Comparison of ENCODE assay signal across 8 mouse cellular contexts in genomic region chr11:75212876-75213275, GRCm38 (mm10). TPM values are rescaled to one million over a fixed set of nuclear protein-coding genes. Genes with fewer than 3 reads are reported as not detected.
DNase-seq lines count a peak whose midpoint lies in the region; ATAC-seq lines count a peak whose summit lies in the region.

No protein-coding gene starts in this region.

- H3K4me3 ChIP-seq in kidney, embryonic 14.5 days (ENCODE audit: low read length), result no peak overlapping the region
- H3K4me3 ChIP-seq in midbrain, embryonic 16.5 days (ENCODE audit: low read depth, low read length), result no peak overlapping the region
- no peak overlapping the region for H3K4me3 ChIP-seq in forebrain, embryonic 11.5 days (ENCODE audit: low read depth, low read length)

- H3K9ac ChIP-seq in kidney, embryonic 14.5 days (ENCODE audit: low read depth, low read length), result no peak overlapping the region
- no peak overlapping the region for H3K9ac ChIP-seq in midbrain, embryonic 16.5 days (ENCODE audit: low read depth, low read length)
- H3K9ac ChIP-seq in forebrain, embryonic 11.5 days (ENCODE audit: low read length), result no peak overlapping the region

- no peak overlapping the region for H3K4me2 ChIP-seq in kidney, embryonic 14.5 days (replicated peaks; ENCODE audit: low read depth, low read length)
- H3K4me2 ChIP-seq in midbrain, embryonic 16.5 days (ENCODE audit: low read length), result no peak overlapping the region
- H3K4me2 ChIP-seq in forebrain, embryonic 11.5 days (ENCODE audit: low read depth, low read length, severe bottlenecking), result no peak overlapping the region

- intact Hi-C loops in left cerebral cortex, postnatal 36 days (cut with DNase I), result no loop called here

- H3K36me3 ChIP-seq in kidney, embryonic 14.5 days (ENCODE audit: control insufficient read depth, insufficient read depth, low read length), result no peaks in the 10 kb centered on the region
- no peaks in the 10 kb centered on the region for H3K36me3 ChIP-seq in midbrain, embryonic 16.5 days (ENCODE audit: control insufficient read depth, insufficient read depth, low read length)
- no peaks in the 10 kb centered on the region for H3K36me3 ChIP-seq in forebrain, embryonic 11.5 days (ENCODE audit: control insufficient read depth, insufficient read depth, low read length)

- DNase-seq in kidney, adult 11 months, result peak; percentile 76
- DNase-seq in cerebellum, postnatal 36 days, result peak; percentile 51 to 53
- DNase-seq in kidney, adult 8-10 months, result peak; percentile 64 to 79
- no peak for DNase-seq in forebrain, embryonic 11.5 days (ENCODE audit: low spot score)
- no peak for DNase-seq in spleen, postnatal 14 days (ENCODE audit: low spot score in 2 of 2)
- DNase-seq in left cerebral cortex, postnatal 36 days (ENCODE audit: low spot score in 2 of 2), result no peak

- 69% methylated on average over 3 of the region's 3 CpGs for WGBS in kidney, embryonic 14.5 days
- WGBS in midbrain, embryonic 16.5 days, result 34% methylated on average over 3 of the region's 3 CpGs
- 41% methylated on average over 3 of the region's 3 CpGs for WGBS in forebrain, embryonic 11.5 days

- H3K27ac ChIP-seq in kidney, embryonic 14.5 days (ENCODE audit: low read depth, low read length), result no peak overlapping the region
- peak overlapping the region; percentile 88 for H3K27ac ChIP-seq in midbrain, embryonic 16.5 days (ENCODE audit: low read length)
- no peak overlapping the region for H3K27ac ChIP-seq in forebrain, embryonic 11.5 days (ENCODE audit: low read depth, low read length)

- no peak for ATAC-seq in kidney, embryonic 14.5 days (ENCODE audit: low FRiP score, low TSS enrichment)
- ATAC-seq in midbrain, embryonic 16.5 days, result no peak
- no peak for ATAC-seq in forebrain, embryonic 11.5 days (replicated peaks; ENCODE audit: low FRiP score)

- no peaks in the 10 kb centered on the region for H3K27me3 ChIP-seq in kidney, embryonic 14.5 days (ENCODE audit: control insufficient read depth, insufficient read depth, low read length)
- H3K27me3 ChIP-seq in midbrain, embryonic 16.5 days (ENCODE audit: control insufficient read depth, insufficient read depth, low read depth, low read length), result no peaks in the 10 kb centered on the region
- H3K27me3 ChIP-seq in forebrain, embryonic 11.5 days (ENCODE audit: control insufficient read depth, insufficient read depth, low read length), result no peaks in the 10 kb centered on the region

- H3K4me1 ChIP-seq in kidney, embryonic 14.5 days (ENCODE audit: control insufficient read depth, insufficient read depth, low read length), result peaks cover 20% of the 10 kb centered on the region
- H3K4me1 ChIP-seq in midbrain, embryonic 16.5 days (ENCODE audit: control insufficient read depth, insufficient read depth, low read length), result peaks cover 71% of the 10 kb centered on the region
- H3K4me1 ChIP-seq in forebrain, embryonic 11.5 days (replicated peaks; ENCODE audit: control insufficient read depth, insufficient read depth, low read length), result peaks cover 16% of the 10 kb centered on the region

- no peaks in the 10 kb centered on the region for H3K9me3 ChIP-seq in kidney, embryonic 14.5 days (ENCODE audit: control insufficient read depth, low read length)
- no peaks in the 10 kb centered on the region for H3K9me3 ChIP-seq in midbrain, embryonic 16.5 days (replicated peaks; ENCODE audit: control insufficient read depth, low read length, poor library complexity, severe bottlenecking)
- H3K9me3 ChIP-seq in forebrain, embryonic 11.5 days (ENCODE audit: control insufficient read depth, low read length), result no peaks in the 10 kb centered on the region

RNA-seq across cellular contexts. Expression of gene Rtn4rl1, which starts 19.3 kb away (rescaled TPM):
- 2.7 and 4.2 TPM in 2 replicates for polyA plus RNA-seq in kidney, embryonic 14.5 days (2014; fragmentation: Nextera tagmentation; extraction: Ambion mirVana)
- 17.8 and 19.7 TPM in 2 replicates for polyA plus RNA-seq in midbrain, embryonic 16.5 days (2015; fragmentation: Nextera tagmentation; extraction: Ambion mirVana)
- 1.0 and 1.1 TPM in 2 replicates for polyA plus RNA-seq in forebrain, embryonic 11.5 days (2014; fragmentation: Nextera tagmentation; extraction: Ambion mirVana)
- 10 to 100 TPM; 83.5 to 88.3 TPM for total RNA-seq in left cerebral cortex, postnatal 36 days (2021)

RNA-seq across cellular contexts. Expression of gene Dph1, which starts 21.8 kb away (rescaled TPM):
- polyA plus RNA-seq in kidney, embryonic 14.5 days (2014; fragmentation: Nextera tagmentation; extraction: Ambion mirVana), result 25.7 and 29.2 TPM in 2 replicates
- polyA plus RNA-seq in midbrain, embryonic 16.5 days (2015; fragmentation: Nextera tagmentation; extraction: Ambion mirVana), result 12.5 and 14.0 TPM in 2 replicates
- polyA plus RNA-seq in forebrain, embryonic 11.5 days (2014; fragmentation: Nextera tagmentation; extraction: Ambion mirVana), result 21.8 and 24.0 TPM in 2 replicates
- total RNA-seq in left cerebral cortex, postnatal 36 days (2021), result 10 to 100 TPM; 25.3 to 25.6 TPM

RNA-seq across cellular contexts. Expression of gene Ovca2, which starts 34.2 kb away (rescaled TPM):
- 33.3 and 33.4 TPM in 2 replicates for polyA plus RNA-seq in kidney, embryonic 14.5 days (2014; fragmentation: Nextera tagmentation; extraction: Ambion mirVana)
- polyA plus RNA-seq in midbrain, embryonic 16.5 days (2015; fragmentation: Nextera tagmentation; extraction: Ambion mirVana), result 13.3 and 14.5 TPM in 2 replicates
- 32.7 and 34.4 TPM in 2 replicates for polyA plus RNA-seq in forebrain, embryonic 11.5 days (2014; fragmentation: Nextera tagmentation; extraction: Ambion mirVana)
- 10 to 100 TPM; 11.0 to 13.3 TPM for total RNA-seq in left cerebral cortex, postnatal 36 days (2021)

RNA-seq across cellular contexts. Expression of gene Hic1, which starts 43.6 kb away (rescaled TPM):
- polyA plus RNA-seq in kidney, embryonic 14.5 days (2014; fragmentation: Nextera tagmentation; extraction: Ambion mirVana), result 16.9 and 26.6 TPM in 2 replicates
- polyA plus RNA-seq in midbrain, embryonic 16.5 days (2015; fragmentation: Nextera tagmentation; extraction: Ambion mirVana), result 1.3 and 1.8 TPM in 2 replicates
- 0.86 and 1.1 TPM in 2 replicates for polyA plus RNA-seq in forebrain, embryonic 11.5 days (2014; fragmentation: Nextera tagmentation; extraction: Ambion mirVana)
- total RNA-seq in left cerebral cortex, postnatal 36 days (2021), result 1 to 10 TPM; 2.7 to 3.3 TPM

Comparison
In these comparisons a context has a peak if more than half of its experiments do, and no peak if none do; other contexts are left out.
1. DNase-seq: peak in kidney, adult 11 months (single experiment), cerebellum, postnatal 36 days (2 of 2) and kidney, adult 8-10 months (2 of 2); none in forebrain, embryonic 11.5 days (single experiment), spleen, postnatal 14 days (0 of 2) and left cerebral cortex, postnatal 36 days (0 of 2).